Mouse (Mus musculus) bone marrow, adult 2 months (tissue): Measurements from ENCODE around the gene Ppp1r12c.

ENCODE experiments used
- CTCF ChIP-seq: fragments of 200-500 bp; IDR thresholded peaks from 2 replicates; pipeline ENCODE4 v1.5.1; 2011; ENCODE audit warnings: low read length, control low read depth; ENCODE audit not compliant: control insufficient read depth, insufficient read depth
- POLR2A ChIP-seq: fragments of 200-500 bp; IDR thresholded peaks from 2 replicates; pipeline ENCODE4 v1.6.1; 2011; ENCODE audit warnings: low read depth, mild to moderate bottlenecking, control low read depth, low read length, borderline replicate concordance; ENCODE audit not compliant: control insufficient read depth

DNA sequence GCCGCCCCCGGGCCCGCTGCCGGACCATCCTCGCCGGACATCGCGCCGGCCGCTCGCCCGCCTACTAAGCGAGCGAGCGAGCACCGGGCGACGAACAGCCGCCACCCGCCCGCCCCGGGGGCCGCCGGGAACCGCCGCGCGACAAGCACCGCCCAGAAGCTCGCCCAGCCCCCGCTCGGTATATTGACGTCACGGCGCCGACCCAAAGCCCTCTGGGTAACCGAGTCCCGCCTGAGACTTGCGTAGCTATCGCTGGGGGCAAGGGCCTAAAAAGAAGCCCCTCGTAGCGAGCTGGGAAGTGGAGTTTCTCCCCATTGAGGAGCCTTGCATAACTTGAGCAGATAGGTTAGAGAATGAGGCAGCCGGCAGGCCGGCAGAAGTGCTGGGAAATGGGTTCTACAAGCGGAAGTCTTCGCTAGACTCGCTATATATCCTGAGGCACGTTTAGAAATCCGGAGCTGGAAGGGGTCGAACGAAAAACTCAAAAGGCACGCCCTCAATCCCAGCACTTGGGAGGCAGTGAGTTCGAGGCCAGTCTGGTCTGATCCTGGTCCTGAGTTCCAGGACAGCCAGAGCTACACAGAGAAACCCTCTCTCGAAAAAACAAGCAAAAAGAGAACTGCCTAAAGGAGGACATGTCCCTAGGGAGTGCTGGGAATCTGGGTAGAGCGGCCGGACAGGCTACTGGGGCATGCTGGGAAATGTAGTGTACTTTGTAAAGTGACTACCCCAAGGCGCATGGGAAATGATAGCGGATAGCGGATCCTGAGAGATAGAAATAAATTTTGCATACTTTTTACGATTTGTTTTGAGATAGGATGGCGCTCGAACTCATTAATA lies at the start of gene Ppp1r12c:
- TF ChIP-seq CTCF (no peak), POLR2A (peak; percentile 76; the same call in 1 of the 2 replicates)
